Mouse (Mus musculus): ENCODE results near the gene Gart. TPM values are rescaled to one million over a fixed set of nuclear protein-coding genes. Genes with fewer than 3 reads are reported as not detected.

Gene Gart
- total and polyA plus RNA-seq, 3 experiments = 94.0 to 509 (median 417) TPM

GRCm38 (mm10) chr16:91685526-91685925 lies 38.8 kb upstream of the Gart start:
- TF ChIP-seq USF1 (IDR thresholded peaks at IDR 0.05; ENCODE audit: low read depth, low read length) = no peak
- no peak for TF ChIP-seq E2F4 (IDR thresholded peaks at IDR 0.05; ENCODE audit: borderline replicate concordance, low read depth, low read length)
- no peak for TF ChIP-seq GABPA (IDR thresholded peaks at IDR 0.05; ENCODE audit: low read depth, low read length)
- no peak overlapping the region for H3K4me3 ChIP-seq (ENCODE audit: control insufficient read depth in 1 of 2, insufficient read depth in 1 of 2, low read depth in 2 of 2, low read length in 2 of 2)
- no peak for DNase-seq (ENCODE audit: low read depth, low spot score)

GRCm38 (mm10) chr16:91680656-91681055 lies 33.9 kb upstream of the Gart start:
- H3K27ac ChIP-seq (ENCODE audit: control insufficient read depth, low read depth, low read length) = no peak overlapping the region
- H3K27me3 ChIP-seq (ENCODE audit: control insufficient read depth in 1 of 2, insufficient read depth in 2 of 2, low read length in 2 of 2) = no peaks in the 10 kb centered on the region
- no peaks in the 10 kb centered on the region for H3K4me1 ChIP-seq (ENCODE audit: control insufficient read depth in 1 of 2, insufficient read depth in 2 of 2, low read length in 2 of 2)
- H3K9ac ChIP-seq (ENCODE audit: control insufficient read depth, low read depth, low read length, poor library complexity, severe bottlenecking) = no peak overlapping the region
- H3K9me3 ChIP-seq (replicated peaks; ENCODE audit: insufficient read depth, low read length) = no peaks in the 10 kb centered on the region
- no peak for DNase-seq (ENCODE audit: low read depth, low spot score)
- no peaks in the 10 kb centered on the region; the same call in 1 of the 2 replicates for H3K79me2 ChIP-seq (ENCODE audit: control insufficient read depth, insufficient read depth, low read length, poor library complexity)
- H3K4me3 ChIP-seq (ENCODE audit: control insufficient read depth in 1 of 2, insufficient read depth in 1 of 2, low read depth in 2 of 2, low read length in 2 of 2) = no peak overlapping the region
- TF ChIP-seq GATA1 (IDR thresholded peaks at IDR 0.05; ENCODE audit: low read depth, low read length) (no peak), POLR2AphosphoS2 (IDR thresholded peaks at IDR 0.05; ENCODE audit: low read length) (peak; percentile 52; the same call in 1 of the 2 replicates)
- H3K36me3 ChIP-seq (ENCODE audit: control insufficient read depth in 1 of 2, insufficient read depth in 2 of 2, low read length in 2 of 2) = peaks cover 3 to 38% of the 10 kb centered on the region in 2 experiments

More at GRCm38 (mm10) chr16:91685526-91685925, 38.8 kb upstream of the Gart start:
- H3K9me3 ChIP-seq (replicated peaks; ENCODE audit: insufficient read depth, low read length) = no peaks in the 10 kb centered on the region
- no peaks in the 10 kb centered on the region for H3K27me3 ChIP-seq (ENCODE audit: control insufficient read depth in 1 of 2, insufficient read depth in 2 of 2, low read length in 2 of 2)
- peaks cover 20% of the 10 kb centered on the region for H3K79me2 ChIP-seq (ENCODE audit: control insufficient read depth, insufficient read depth, low read length, poor library complexity)
- H3K27ac ChIP-seq (ENCODE audit: control insufficient read depth, low read depth, low read length) = no peak overlapping the region
- H3K4me1 ChIP-seq (ENCODE audit: control insufficient read depth in 1 of 2, insufficient read depth in 2 of 2, low read length in 2 of 2) = peaks cover 6 to 12% of the 10 kb centered on the region in 2 experiments; a peak in 3 of 4 replicates
- peaks cover 14 to 21% of the 10 kb centered on the region in 2 experiments for H3K36me3 ChIP-seq (ENCODE audit: control insufficient read depth in 1 of 2, insufficient read depth in 2 of 2, low read length in 2 of 2)
- no peak overlapping the region for H3K9ac ChIP-seq (ENCODE audit: control insufficient read depth, low read depth, low read length, poor library complexity, severe bottlenecking)

- no peak overlapping the region for H3K27ac ChIP-seq (ENCODE audit: control insufficient read depth, low read depth, low read length)
- H3K27me3 ChIP-seq (ENCODE audit: control insufficient read depth in 1 of 2, insufficient read depth in 2 of 2, low read length in 2 of 2) = no peaks in the 10 kb centered on the region
- peak; percentile 11; the same call in 1 of the 2 replicates for TF ChIP-seq SMC3 (IDR thresholded peaks at IDR 0.05; ENCODE audit: low read depth, low read length)
- TF ChIP-seq SIN3A (IDR thresholded peaks at IDR 0.05; ENCODE audit: low read length) = no peak
- no peak for DNase-seq (ENCODE audit: low read depth, low spot score)
- peaks cover 3 to 50% of the 10 kb centered on the region in 2 experiments for H3K36me3 ChIP-seq (ENCODE audit: control insufficient read depth in 1 of 2, insufficient read depth in 2 of 2, low read length in 2 of 2)
- no peaks in the 10 kb centered on the region; the same call in 1 of the 2 replicates for H3K79me2 ChIP-seq (ENCODE audit: control insufficient read depth, insufficient read depth, low read length, poor library complexity)
- no peaks in the 10 kb centered on the region for H3K4me1 ChIP-seq (ENCODE audit: control insufficient read depth in 1 of 2, insufficient read depth in 2 of 2, low read length in 2 of 2)
- H3K9me3 ChIP-seq (replicated peaks; ENCODE audit: insufficient read depth, low read length) = no peaks in the 10 kb centered on the region
- H3K9ac ChIP-seq (ENCODE audit: control insufficient read depth, low read depth, low read length, poor library complexity, severe bottlenecking) = no peak overlapping the region
- no peak overlapping the region for H3K4me3 ChIP-seq (ENCODE audit: control insufficient read depth in 1 of 2, insufficient read depth in 1 of 2, low read depth in 2 of 2, low read length in 2 of 2)
These were observed 31.6 kb upstream of the Gart start for GRCm38 (mm10) chr16:91678147-91678911.

GRCm38 (mm10) chr16:91674500-91674899 lies 27.7 kb upstream of the Gart start:
- peaks cover 5 to 62% of the 10 kb centered on the region in 2 experiments for H3K36me3 ChIP-seq (ENCODE audit: control insufficient read depth in 1 of 2, insufficient read depth in 2 of 2, low read length in 2 of 2)
- no peak for TF ChIP-seq CHD2 (IDR thresholded peaks at IDR 0.05; ENCODE audit: low read length)
- peak in 1 of 2 experiments; percentile 13; a peak in 1 of 4 replicates for TF ChIP-seq POLR2A (IDR thresholded peaks at IDR 0.05; ENCODE audit: control insufficient read depth in 1 of 2, insufficient read depth in 1 of 2, low read depth in 1 of 2, low read length in 2 of 2, poor library complexity in 1 of 2)
- peak; percentile 64; the same call in 1 of the 2 replicates for TF ChIP-seq ZMIZ1 (IDR thresholded peaks at IDR 0.05; ENCODE audit: low read depth, low read length)
- TF ChIP-seq SMC3 (IDR thresholded peaks at IDR 0.05; ENCODE audit: low read depth, low read length) = no peak
- peak; percentile 22; the same call in 1 of the 2 replicates for TF ChIP-seq POLR2AphosphoS2 (IDR thresholded peaks at IDR 0.05; ENCODE audit: low read length)
- no peak for TF ChIP-seq GATA1 (IDR thresholded peaks at IDR 0.05; ENCODE audit: low read depth, low read length)
- no peaks in the 10 kb centered on the region for H3K27me3 ChIP-seq (ENCODE audit: control insufficient read depth in 1 of 2, insufficient read depth in 2 of 2, low read length in 2 of 2)
- H3K27ac ChIP-seq (ENCODE audit: control insufficient read depth, low read depth, low read length) = no peak overlapping the region
- no peak overlapping the region for H3K4me3 ChIP-seq (ENCODE audit: control insufficient read depth in 1 of 2, insufficient read depth in 1 of 2, low read depth in 2 of 2, low read length in 2 of 2)
- no peak for DNase-seq (ENCODE audit: low read depth, low spot score)
- H3K9ac ChIP-seq (ENCODE audit: control insufficient read depth, low read depth, low read length, poor library complexity, severe bottlenecking) = no peak overlapping the region
- H3K79me2 ChIP-seq (ENCODE audit: control insufficient read depth, insufficient read depth, low read length, poor library complexity) = no peaks in the 10 kb centered on the region; the same call in 1 of the 2 replicates
- no peaks in the 10 kb centered on the region for H3K4me1 ChIP-seq (ENCODE audit: control insufficient read depth in 1 of 2, insufficient read depth in 2 of 2, low read length in 2 of 2)
- H3K9me3 ChIP-seq (replicated peaks; ENCODE audit: insufficient read depth, low read length) = no peaks in the 10 kb centered on the region
